Mouse (Mus musculus) midbrain, embryonic 15.5 days (tissue): ENCODE data around the gene Tfe3. TPM values are rescaled to one million over a fixed set of nuclear protein-coding genes. Genes with fewer than 3 reads are reported as not detected.

Experiments
- ATAC-seq: fragments of 200-750 bp; cut with Nextera tagmentation; replicated peaks from 2 replicates; pipeline ENCODE4 v1.8.0; 2017; ENCODE audit warnings: moderate TSS enrichment
- H3K27ac ChIP-seq: fragments of 300-500 bp; sonication (generic); 2 replicates; pipeline ENCODE4 v1.5.1; 2015; ENCODE audit warnings: mild to moderate bottlenecking, inconsistent platforms
- H3K27me3 ChIP-seq: fragments of 300-500 bp; sonication (generic); replicated peaks from 2 replicates; pipeline ENCODE4 v1.6.1; 2015; ENCODE audit warnings: inconsistent platforms
- H3K36me3 ChIP-seq: fragments of 300-500 bp; sonication (generic); replicated peaks from 2 replicates; pipeline ENCODE4 v1.6.1; 2015; ENCODE audit warnings: inconsistent platforms
- H3K4me1 ChIP-seq: fragments of 300-500 bp; sonication (generic); 2 replicates; pipeline ENCODE4 v1.6.1; 2015; ENCODE audit warnings: inconsistent platforms
- H3K4me2 ChIP-seq: fragments of 300-500 bp; sonication (generic); 2 replicates; pipeline ENCODE4 v1.6.1; 2015; ENCODE audit warnings: inconsistent platforms, mild to moderate bottlenecking, moderate library complexity
- H3K4me3 ChIP-seq: fragments of 300-500 bp; sonication (generic); 2 replicates; pipeline ENCODE4 v1.5.1; 2015; ENCODE audit warnings: mild to moderate bottlenecking, inconsistent platforms
- H3K9ac ChIP-seq: fragments of 300-500 bp; sonication (generic); 2 replicates; pipeline ENCODE4 v1.6.1; 2015; ENCODE audit warnings: mild to moderate bottlenecking, inconsistent platforms
- H3K9me3 ChIP-seq: fragments of 300-500 bp; sonication (generic); 2 replicates; pipeline ENCODE4 v1.6.1; 2016; ENCODE audit warnings: inconsistent platforms
- WGBS: fragments of 180-500 bp; shearing (Covaris S2); methylation state at CpG from one replicate; pipeline ENCODE4 v1.1.7; 2015; ENCODE audit warnings: mixed read lengths; 5-methylcytosine and 5-hydroxymethylcytosine counted together
- polyA plus RNA-seq: library from polyadenylated mRNA; unstranded; fragments of >200 nt; fragmentation: Nextera tagmentation; extraction: Ambion mirVana; gene quantifications from 2 replicates; pipeline ENCODE4 v1.2.1, GENCODE M21; 2015

Gene Tfe3
- polyA plus RNA-seq, 1 experiment from 2014 or later = 26.3 TPM

DNA sequence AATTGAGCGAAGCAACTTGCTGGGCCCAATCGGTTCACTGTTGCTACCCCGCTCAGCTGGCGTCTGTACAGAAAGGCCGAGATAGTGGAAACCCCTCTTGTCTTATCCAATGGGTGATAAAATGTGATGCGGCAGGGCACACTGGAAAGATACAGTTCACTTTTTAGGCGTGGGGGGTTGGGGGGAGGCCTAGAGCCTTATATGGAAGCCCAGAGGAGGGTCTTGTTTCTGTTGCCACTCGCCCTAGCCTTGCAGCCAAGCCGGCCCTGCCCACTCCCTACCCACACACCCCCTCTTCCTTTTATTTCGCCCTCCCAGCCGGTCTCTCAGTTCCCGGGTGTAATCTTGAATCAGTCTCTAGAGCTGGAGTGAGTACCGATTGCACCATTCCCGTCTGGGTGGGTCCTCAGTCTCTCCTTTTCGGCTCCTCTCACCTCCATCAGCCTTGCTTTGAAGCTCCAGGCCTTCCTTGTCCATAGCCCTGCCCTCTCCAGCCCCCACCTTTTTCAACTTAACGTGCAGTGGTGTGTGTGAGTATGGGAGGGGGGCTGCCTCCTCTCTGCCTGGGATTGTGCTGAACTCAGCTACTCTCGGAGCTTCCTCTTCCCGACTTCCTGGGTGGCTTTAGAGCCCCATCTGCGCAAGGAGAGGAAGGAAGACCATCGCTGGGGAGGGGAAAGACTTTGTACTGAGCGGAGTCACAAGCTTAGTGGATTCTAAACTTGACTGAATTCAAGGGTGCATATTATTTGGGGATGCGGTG lies 1.5 kb downstream of the Tfe3 start:
- H3K36me3 ChIP-seq = 0 out of 2 replicates have a peak, but pooled peaks cover 5% of the 10 kb centered on the region
- peak overlapping the region; percentile 67 for H3K4me3 ChIP-seq
- peak overlapping the region; percentile 63 for H3K4me2 ChIP-seq
- H3K27me3 ChIP-seq = no peaks in the 10 kb centered on the region
- H3K9ac ChIP-seq = peak overlapping the region; percentile 21; the same call in 1 of the 2 replicates
- H3K4me1 ChIP-seq = peaks cover 22% of the 10 kb centered on the region
- ATAC-seq = no peak
- no peak overlapping the region for H3K27ac ChIP-seq
- WGBS = 22% methylated on average over 21 of the region's 22 CpGs
- H3K9me3 ChIP-seq = no peaks in the 10 kb centered on the region

DNA sequence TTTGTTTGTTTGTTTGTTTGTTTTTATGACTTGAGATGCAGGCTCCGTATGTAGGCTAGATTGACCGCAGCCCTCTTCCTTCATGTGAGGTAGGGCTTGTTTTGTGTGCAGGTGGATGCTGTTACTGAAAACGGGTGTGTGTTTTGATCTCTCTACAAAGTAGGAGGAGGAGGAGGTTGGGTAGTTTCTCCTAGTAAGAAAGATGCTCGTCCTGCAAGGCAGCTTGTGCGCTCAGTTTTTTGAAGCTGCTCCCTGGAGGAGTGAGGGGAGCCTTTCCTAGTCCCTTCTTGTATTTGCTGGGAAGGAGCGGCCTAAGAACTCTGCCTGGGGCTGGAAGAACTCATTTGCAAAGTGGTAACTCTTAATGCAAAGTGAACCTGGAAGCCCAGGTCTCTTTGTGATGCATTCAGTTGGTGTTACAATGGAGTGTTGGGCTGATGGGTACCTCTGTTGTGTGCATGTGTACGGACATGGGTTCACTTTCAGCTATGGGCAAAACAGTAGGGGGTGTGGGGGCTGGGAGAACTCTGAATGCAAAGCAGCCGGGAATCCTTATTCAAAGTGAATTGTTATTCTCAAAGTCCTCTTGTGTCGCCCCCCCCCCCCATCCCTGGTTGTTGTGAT lies 2.4 kb downstream of the Tfe3 start:
- Histone ChIP-seq H3K4me1 (peaks cover 22% of the 10 kb centered on the region), H3K9me3 (no peaks in the 10 kb centered on the region), H3K27ac (no peak overlapping the region), H3K27me3 (no peaks in the 10 kb centered on the region), H3K4me2 (peak overlapping the region; percentile 63), H3K9ac (no peak overlapping the region), H3K36me3 (0 out of 2 replicates have a peak, but pooled peaks cover 5% of the 10 kb centered on the region), H3K4me3 (peak overlapping the region; percentile 67)
- WGBS = 13% methylated on average over 9 of the region's 9 CpGs
- ATAC-seq = no peak

DNA sequence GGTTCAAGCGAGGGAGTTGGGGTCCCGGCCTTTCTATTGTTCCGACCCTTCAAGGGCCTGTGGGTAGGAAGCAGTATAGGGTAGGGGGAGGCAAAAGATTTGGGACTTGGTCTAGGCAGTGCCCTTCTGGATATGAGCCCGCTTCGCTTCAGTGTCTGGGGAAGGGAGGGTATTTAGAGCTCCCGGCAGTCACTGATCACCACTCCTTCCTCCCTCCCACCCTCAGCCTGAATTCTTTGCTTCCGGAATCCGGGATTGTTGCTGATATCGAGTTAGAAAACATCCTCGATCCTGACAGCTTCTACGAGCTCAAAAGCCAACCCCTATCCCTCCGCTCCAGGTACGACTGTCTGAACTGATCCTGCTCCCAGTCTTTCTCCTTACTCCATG lies 2.9 kb downstream of the Tfe3 start:
- Histone ChIP-seq H3K9ac (peak overlapping the region; percentile 14; the same call in 1 of the 2 replicates), H3K27me3 (no peaks in the 10 kb centered on the region), H3K4me2 (peak overlapping the region; percentile 63), H3K36me3 (0 out of 2 replicates have a peak, but pooled peaks cover 5% of the 10 kb centered on the region), H3K4me3 (peak overlapping the region; percentile 67), H3K4me1 (peaks cover 22% of the 10 kb centered on the region), H3K9me3 (no peaks in the 10 kb centered on the region), H3K27ac (no peak overlapping the region)
- no peak for ATAC-seq
- 25% methylated on average over 13 of the region's 13 CpGs for WGBS

GRCm38 (mm10) chrX:7765764-7766163 lies 3.4 kb downstream of the Tfe3 start:
- Histone ChIP-seq H3K9ac (peak overlapping the region; percentile 14; the same call in 1 of the 2 replicates), H3K4me1 (peaks cover 22% of the 10 kb centered on the region), H3K4me2 (peak overlapping the region; percentile 63), H3K36me3 (0 out of 2 replicates have a peak, but pooled peaks cover 5% of the 10 kb centered on the region), H3K27me3 (no peaks in the 10 kb centered on the region), H3K9me3 (no peaks in the 10 kb centered on the region), H3K27ac (no peak overlapping the region), H3K4me3 (peak overlapping the region; percentile 67)
- 13% methylated on average over 11 of the region's 11 CpGs for WGBS
- ATAC-seq = peak; percentile 21; the same call in 1 of the 2 replicates

DNA sequence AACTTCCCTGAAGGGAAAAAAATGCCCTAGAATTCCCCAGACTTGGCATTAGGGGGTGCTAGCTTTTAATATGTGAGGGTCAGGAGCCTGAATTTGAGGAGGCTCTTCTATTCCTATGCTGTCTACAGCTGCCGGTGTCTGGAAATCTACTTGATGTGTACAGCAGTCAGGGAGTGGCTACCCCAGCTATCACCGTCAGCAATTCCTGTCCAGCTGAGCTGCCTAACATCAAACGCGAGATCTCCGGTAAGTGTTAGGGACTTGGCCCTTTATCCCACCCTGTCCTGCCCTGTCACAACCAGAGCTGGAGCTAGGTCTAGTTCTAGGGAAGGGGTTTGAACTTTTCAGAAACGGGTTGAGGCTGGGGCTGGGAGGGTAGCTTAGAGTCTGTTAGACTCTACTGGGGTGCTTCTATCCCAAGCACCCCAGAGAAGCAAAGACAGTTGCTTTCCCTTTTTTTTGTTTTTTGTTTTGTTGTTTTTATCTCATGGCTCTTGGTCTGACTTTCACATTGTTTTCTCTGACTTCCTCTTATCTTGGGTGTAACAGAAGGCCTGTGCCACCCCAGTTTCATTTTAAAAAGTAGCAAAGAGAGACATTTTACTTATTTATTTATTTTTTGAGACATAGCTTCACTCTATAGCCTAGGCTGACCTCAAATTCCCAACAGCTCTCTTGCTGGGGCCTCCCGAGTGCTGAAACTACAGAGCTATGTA lies 7.1 kb downstream of the Tfe3 start:
- 90% methylated on average over 7 of the region's 7 CpGs for WGBS
- H3K4me2 ChIP-seq = no peak overlapping the region
- H3K36me3 ChIP-seq = 0 out of 2 replicates have a peak, but pooled peaks cover 5% of the 10 kb centered on the region

DNA sequence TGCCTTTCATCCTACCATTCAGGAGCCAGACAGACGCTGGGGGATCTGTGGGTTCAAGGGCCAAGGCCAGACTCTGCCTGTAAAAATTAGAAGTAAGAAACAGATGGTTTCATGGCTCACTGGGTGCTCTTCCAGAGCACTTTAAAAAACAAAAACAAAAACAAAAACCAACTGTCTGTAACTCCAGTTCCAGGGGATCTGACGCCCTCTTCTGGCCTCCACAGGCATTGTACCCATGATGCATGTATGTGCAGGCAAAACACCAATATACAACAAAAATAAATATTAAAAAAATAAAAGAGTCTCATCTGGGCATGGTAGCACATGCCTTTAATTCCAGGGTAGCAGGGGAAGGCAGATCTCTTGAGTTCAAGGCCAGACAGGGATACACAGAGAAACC lies 10.4 kb downstream of the Tfe3 start:
- no peaks in the 10 kb centered on the region for H3K9me3 ChIP-seq
- H3K4me2 ChIP-seq = no peak overlapping the region
- no peak overlapping the region for H3K27ac ChIP-seq
- H3K4me3 ChIP-seq = no peak overlapping the region
- H3K36me3 ChIP-seq = 0 out of 2 replicates have a peak, but pooled peaks cover 1% of the 10 kb centered on the region
- no peaks in the 10 kb centered on the region for H3K27me3 ChIP-seq
- H3K4me1 ChIP-seq = no peaks in the 10 kb centered on the region
- 62% methylated on average over 2 of the region's 2 CpGs for WGBS
- no peak for ATAC-seq
- no peak overlapping the region for H3K9ac ChIP-seq

More for the DNA sequence above, 7.1 kb downstream of the Tfe3 start:
- Histone ChIP-seq H3K27me3 (no peaks in the 10 kb centered on the region), H3K4me1 (peaks cover 13% of the 10 kb centered on the region), H3K4me3 (no peak overlapping the region), H3K27ac (no peak overlapping the region), H3K9me3 (no peaks in the 10 kb centered on the region), H3K9ac (no peak overlapping the region)
- no peak for ATAC-seq

- Histone ChIP-seq H3K4me3 (no peak overlapping the region), H3K27me3 (no peaks in the 10 kb centered on the region), H3K9me3 (no peaks in the 10 kb centered on the region), H3K9ac (no peak overlapping the region), H3K27ac (no peak overlapping the region), H3K4me2 (no peak overlapping the region), H3K4me1 (no peaks in the 10 kb centered on the region), H3K36me3 (no peaks in the 10 kb centered on the region)
- no peak for ATAC-seq
- 75% methylated on average over 9 of the region's 9 CpGs for WGBS
Observed at GRCm38 (mm10) chrX:7775501-7776205, 13.3 kb downstream of the Tfe3 start.

DNA sequence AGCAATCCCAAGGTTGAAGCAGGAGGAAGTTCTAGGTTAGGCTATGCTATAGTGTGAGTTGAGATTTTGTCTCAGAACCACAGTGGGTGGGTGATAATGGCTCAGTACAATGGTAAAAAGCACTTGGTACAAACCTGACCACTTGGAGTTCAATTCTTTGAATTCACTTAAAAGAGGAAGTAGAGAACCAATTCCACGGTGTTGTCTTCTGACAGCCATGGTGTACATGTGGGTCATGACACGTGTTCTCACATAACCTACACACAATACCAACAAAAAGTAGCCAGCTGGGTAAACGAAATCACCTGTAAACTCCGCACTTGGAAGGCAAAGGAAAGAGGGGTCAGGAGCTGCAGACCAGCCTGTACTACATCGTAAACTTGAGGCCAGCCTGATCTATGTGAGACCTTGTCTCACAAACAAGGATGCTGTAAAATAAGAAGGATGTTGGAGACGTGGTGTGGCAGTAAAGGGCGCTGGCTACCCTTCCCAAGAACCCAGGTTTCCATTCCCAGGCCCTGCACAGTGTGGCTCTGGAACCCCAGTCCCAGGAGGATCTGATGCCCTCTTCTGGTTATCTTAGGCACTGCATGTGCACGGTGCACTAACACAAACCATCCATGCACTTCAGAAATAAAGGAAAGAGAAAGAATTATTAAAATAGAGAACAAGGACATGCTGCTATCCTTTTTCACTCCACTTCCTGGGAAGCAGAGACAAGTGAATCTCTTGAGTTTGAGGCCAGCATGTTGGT lies 14.1 kb downstream of the Tfe3 start:
- Histone ChIP-seq H3K4me1 (no peaks in the 10 kb centered on the region), H3K9me3 (no peaks in the 10 kb centered on the region), H3K4me2 (no peak overlapping the region), H3K27ac (no peak overlapping the region), H3K36me3 (no peaks in the 10 kb centered on the region), H3K4me3 (no peak overlapping the region), H3K9ac (no peak overlapping the region), H3K27me3 (no peaks in the 10 kb centered on the region)
- ATAC-seq = 0 out of 2 replicates have a peak, but pooled peaks have one; percentile 54
- 54% methylated on average over 8 of the region's 8 CpGs for WGBS

DNA sequence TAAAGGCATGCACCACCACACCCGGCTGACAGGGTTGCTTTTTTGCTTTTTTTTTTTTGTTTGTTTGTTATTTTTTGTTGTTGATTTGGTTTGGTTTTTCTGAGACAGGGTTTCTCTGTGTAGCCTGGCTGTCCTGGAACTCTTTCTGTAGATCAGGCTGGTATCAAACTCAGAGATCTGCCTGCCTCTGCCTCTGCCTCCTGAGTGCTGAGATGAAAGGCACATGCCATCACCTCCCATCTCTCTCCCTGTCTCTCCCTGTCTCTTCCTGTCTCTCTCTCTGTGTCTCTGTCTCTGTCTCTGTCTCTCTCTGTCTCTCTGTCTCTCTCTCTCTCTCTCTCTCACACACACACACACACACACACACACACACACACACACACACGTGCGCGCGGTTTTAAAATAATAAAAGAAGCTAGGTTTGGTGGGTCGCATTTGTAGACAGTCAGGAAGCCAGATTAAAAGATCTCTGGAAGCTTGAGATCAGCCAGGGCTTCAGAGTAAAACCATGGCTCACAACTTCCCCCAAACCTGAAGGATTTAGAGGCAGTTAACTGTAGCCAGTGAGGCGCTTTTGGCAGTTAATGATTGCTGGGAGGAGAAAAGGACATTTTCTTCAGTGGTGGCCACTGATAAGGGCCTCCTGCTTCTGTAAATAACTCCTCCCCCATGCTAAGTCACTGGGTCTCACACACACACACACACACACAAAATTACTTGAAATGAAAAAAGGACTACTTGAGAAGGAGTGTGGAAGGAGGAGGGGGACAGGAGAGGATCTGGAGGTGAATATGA lies 16.3 kb downstream of the Tfe3 start:
- WGBS = 75% methylated on average over 7 of the region's 7 CpGs

GRCm38 (mm10) chrX:7779294-7779693 lies 16.9 kb downstream of the Tfe3 start:
- no peaks in the 10 kb centered on the region for H3K4me1 ChIP-seq
- H3K4me2 ChIP-seq = no peak overlapping the region
- ATAC-seq = no peak
- no peaks in the 10 kb centered on the region for H3K27me3 ChIP-seq
- H3K9ac ChIP-seq = no peak overlapping the region
- 27% methylated on average over 3 of the region's 3 CpGs for WGBS
- no peak overlapping the region for H3K27ac ChIP-seq
- H3K36me3 ChIP-seq = no peaks in the 10 kb centered on the region
- H3K9me3 ChIP-seq = no peaks in the 10 kb centered on the region
- H3K4me3 ChIP-seq = no peak overlapping the region

More for the DNA sequence above, 16.3 kb downstream of the Tfe3 start:
- ATAC-seq = no peak
- Histone ChIP-seq H3K9ac (no peak overlapping the region), H3K27me3 (no peaks in the 10 kb centered on the region), H3K36me3 (no peaks in the 10 kb centered on the region), H3K27ac (no peak overlapping the region), H3K9me3 (no peaks in the 10 kb centered on the region), H3K4me1 (no peaks in the 10 kb centered on the region), H3K4me2 (no peak overlapping the region), H3K4me3 (no peak overlapping the region)
